Comparison of ENCODE assay signal across 11 mouse cellular contexts in the genomic region with DNA sequence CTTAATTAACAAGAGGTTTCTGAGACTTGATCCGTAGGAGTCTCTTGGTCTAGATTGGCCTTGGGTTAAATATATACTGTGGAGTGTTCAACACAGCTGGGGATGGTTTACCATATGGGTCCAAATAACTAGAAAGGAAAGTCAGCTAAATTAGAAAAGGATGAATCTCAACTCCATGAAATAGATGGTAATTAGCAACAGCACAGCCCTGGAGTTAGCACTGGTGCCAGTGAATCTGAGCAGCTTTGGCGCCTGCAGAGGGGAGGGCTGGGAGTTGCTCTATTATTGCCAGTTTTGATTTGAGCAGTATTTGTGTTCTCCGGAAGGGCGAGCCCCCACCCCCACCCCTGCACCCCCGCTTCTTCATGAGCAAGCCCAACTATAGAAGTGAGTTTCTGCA. TPM values are rescaled to one million over a fixed set of nuclear protein-coding genes. Genes with fewer than 3 reads are reported as not detected.
DNase-seq lines count a peak whose midpoint lies in the region; ATAC-seq and TF ChIP-seq lines count a peak whose summit lies in the region.
"Had no signal": no experiment of that assay in that cellular context is flagged by ENCODE, and none has a peak within 500 bp of the region (broad histone marks: within the 10 kb centered on the region; RNA-seq: fewer than 3 reads in every experiment).

No protein-coding gene starts in this region.

- H3K36me3 ChIP-seq in heart, embryonic 13.5 days: peaks cover 77% of the 10 kb centered on the region
- peaks cover 37% of the 10 kb centered on the region for H3K36me3 ChIP-seq in lung, postnatal 0 days (ENCODE audit: insufficient read depth, low read length)
- H3K36me3 ChIP-seq in intestine, embryonic 16.5 days (ENCODE audit: control insufficient read depth, insufficient read depth, low read length): 0 out of 2 replicates have a peak, but pooled peaks cover 6% of the 10 kb centered on the region
- peaks cover 19% of the 10 kb centered on the region; the same call in 1 of the 2 replicates for H3K36me3 ChIP-seq in stomach, embryonic 16.5 days (ENCODE audit: control insufficient read depth, insufficient read depth, low read length)
- H3K36me3 ChIP-seq: hindbrain, embryonic 12.5 days had no signal

- peak overlapping the region; percentile 92 for H3K27ac ChIP-seq in heart, embryonic 13.5 days (replicated peaks)
- H3K27ac ChIP-seq in lung, postnatal 0 days (ENCODE audit: low read length): peak overlapping the region; percentile 47; the same call in 1 of the 2 replicates
- H3K27ac ChIP-seq in intestine, embryonic 16.5 days (ENCODE audit: low read length): peak overlapping the region; percentile 33
- peak overlapping the region; percentile 93 for H3K27ac ChIP-seq in stomach, embryonic 16.5 days (ENCODE audit: low read length)

- H3K4me3 ChIP-seq in heart, embryonic 13.5 days: no peak overlapping the region
- H3K4me3 ChIP-seq in lung, postnatal 0 days (ENCODE audit: low read depth, low read length): no peak overlapping the region
- H3K4me3 ChIP-seq in intestine, embryonic 16.5 days (ENCODE audit: low read length): no peak overlapping the region
- H3K4me3 ChIP-seq in stomach, embryonic 16.5 days (replicated peaks; ENCODE audit: low read length): no peak overlapping the region
- H3K4me3 ChIP-seq: hindbrain, embryonic 12.5 days had no signal

- H3K9ac ChIP-seq in heart, embryonic 13.5 days: peak overlapping the region; percentile 52
- no peak overlapping the region for H3K9ac ChIP-seq in lung, postnatal 0 days (replicated peaks; ENCODE audit: low read depth)
- H3K9ac ChIP-seq in intestine, embryonic 16.5 days (ENCODE audit: low read depth, low read length): no peak overlapping the region
- peak overlapping the region; percentile 56; the same call in 1 of the 2 replicates for H3K9ac ChIP-seq in stomach, embryonic 16.5 days (ENCODE audit: low read length)
- H3K9ac ChIP-seq: hindbrain, embryonic 12.5 days had no signal

- ATAC-seq in heart, embryonic 13.5 days (ENCODE audit: extremely low read depth, insufficient number of reproducible peaks, low FRiP score, low TSS enrichment): no peak
- ATAC-seq in lung, postnatal 0 days: no peak
- ATAC-seq in intestine, embryonic 16.5 days: no peak
- ATAC-seq in stomach, embryonic 16.5 days (ENCODE audit: insufficient read depth, low FRiP score): no peak

- H3K9me3 ChIP-seq in heart, embryonic 13.5 days: no peaks in the 10 kb centered on the region
- no peaks in the 10 kb centered on the region for H3K9me3 ChIP-seq in lung, postnatal 0 days (ENCODE audit: low read length)
- no peaks in the 10 kb centered on the region for H3K9me3 ChIP-seq in intestine, embryonic 16.5 days (ENCODE audit: control insufficient read depth, low read length)
- no peaks in the 10 kb centered on the region for H3K9me3 ChIP-seq in stomach, embryonic 16.5 days (replicated peaks; ENCODE audit: control insufficient read depth, low read length)
- H3K9me3 ChIP-seq: hindbrain, embryonic 12.5 days had no signal

- intact Hi-C loops in heart, postnatal 25 days (cut with DNase I): no loop called here

- TF ChIP-seq EP300 in lung, postnatal 0 days (IDR thresholded peaks at IDR 0.05): no peak

- H3K27me3 ChIP-seq in heart, embryonic 13.5 days (replicated peaks): no peaks in the 10 kb centered on the region
- H3K27me3 ChIP-seq in lung, postnatal 0 days (replicated peaks; ENCODE audit: insufficient read depth, low read length): no peaks in the 10 kb centered on the region
- no peaks in the 10 kb centered on the region for H3K27me3 ChIP-seq in intestine, embryonic 16.5 days (replicated peaks; ENCODE audit: control insufficient read depth, insufficient read depth, low read length)
- H3K27me3 ChIP-seq in stomach, embryonic 16.5 days (ENCODE audit: control insufficient read depth, insufficient read depth, low read length): no peaks in the 10 kb centered on the region
- H3K27me3 ChIP-seq: hindbrain, embryonic 12.5 days had no signal

- TF ChIP-seq CTCF in lung, postnatal 0 days (IDR thresholded peaks at IDR 0.05): no peak

- H3K4me1 ChIP-seq in heart, embryonic 13.5 days: peaks cover 89% of the 10 kb centered on the region
- peaks cover 15% of the 10 kb centered on the region for H3K4me1 ChIP-seq in lung, postnatal 0 days (ENCODE audit: insufficient read depth, low read depth, low read length)
- peaks cover 75% of the 10 kb centered on the region for H3K4me1 ChIP-seq in intestine, embryonic 16.5 days (ENCODE audit: control insufficient read depth, insufficient read depth, low read length)
- peaks cover 81% of the 10 kb centered on the region for H3K4me1 ChIP-seq in stomach, embryonic 16.5 days (ENCODE audit: control insufficient read depth, insufficient read depth, low read length)

- H3K4me2 ChIP-seq in heart, embryonic 13.5 days: peak overlapping the region; percentile 47
- no peak overlapping the region for H3K4me2 ChIP-seq in lung, postnatal 0 days (replicated peaks; ENCODE audit: low read depth, low read length)
- no peak overlapping the region for H3K4me2 ChIP-seq in intestine, embryonic 16.5 days (ENCODE audit: low read depth, low read length)
- H3K4me2 ChIP-seq in stomach, embryonic 16.5 days (ENCODE audit: low read depth, low read length): peak overlapping the region; percentile 24; the same call in 1 of the 2 replicates
- H3K4me2 ChIP-seq: hindbrain, embryonic 12.5 days had no signal

- WGBS in heart, embryonic 13.5 days: 55% methylated on average over 5 of the region's 5 CpGs
- 60% methylated on average over 5 of the region's 5 CpGs for WGBS in lung, postnatal 0 days
- 61% methylated on average over 5 of the region's 5 CpGs for WGBS in intestine, embryonic 16.5 days
- 31% methylated on average over 5 of the region's 5 CpGs for WGBS in stomach, embryonic 16.5 days

- no peak for DNase-seq in heart, postnatal 25 days (ENCODE audit: low spot score)
- DNase-seq in lung, postnatal 0 days (ENCODE audit: low spot score): no peak
- no peak for DNase-seq in lung, postnatal 36 days
- no peak for DNase-seq in cerebellum, adult 9-10 months
- no peak for DNase-seq in thymus, postnatal 25 days
- DNase-seq: lung, adult 2 months; spleen, adult 18-20 months had no signal

RNA-seq across cellular contexts. Expression of gene Anxa2, which starts 16.9 kb away (rescaled TPM):
- 450 and 490 TPM in 2 replicates for polyA plus RNA-seq in heart, embryonic 13.5 days (2015; fragmentation: Nextera tagmentation; extraction: Ambion mirVana)
- 100 to 1,000 TPM in 1 of 2 experiments, 10 to 100 TPM in 1; 95.4 to 104 TPM for total RNA-seq in heart, postnatal 25 days (2021)
- 1,095 and 1,144 TPM in 2 replicates for polyA plus RNA-seq in lung, postnatal 0 days (2015; fragmentation: Nextera tagmentation; extraction: Ambion mirVana)
- polyA plus RNA-seq in intestine, embryonic 16.5 days (2015; fragmentation: Nextera tagmentation; extraction: Ambion mirVana): 599 and 614 TPM in 2 replicates
- polyA plus RNA-seq in stomach, embryonic 16.5 days (2015; fragmentation: Nextera tagmentation; extraction: Ambion mirVana): 1,223 and 1,404 TPM in 2 replicates

Comparison
In these comparisons a context has a peak if more than half of its experiments do, and no peak if none do; other contexts are left out.
1. H3K27ac ChIP-seq: peak in every context shown above with its lines; median percentile 93 in stomach, embryonic 16.5 days; 92 in heart, embryonic 13.5 days; 47 in lung, postnatal 0 days; 33 in intestine, embryonic 16.5 days.
2. H3K4me2 ChIP-seq: peak in heart, embryonic 13.5 days (single experiment) and stomach, embryonic 16.5 days (single experiment); none in lung, postnatal 0 days (single experiment) and intestine, embryonic 16.5 days (single experiment).
3. H3K9ac ChIP-seq: peak in heart, embryonic 13.5 days (single experiment) and stomach, embryonic 16.5 days (single experiment); none in lung, postnatal 0 days (single experiment) and intestine, embryonic 16.5 days (single experiment).